Mouse (Mus musculus) cerebellum, postnatal 36 days (tissue): ENCODE data around the gene Slc27a5.

Experiments used
- DNase-seq, 2 experiments: peaks; one replicate each; pipeline ENCODE4 v3.0.0; 2021 to 2022; ENCODE audit warnings: mixed read lengths in 2 of 2

Slc27a5 gene

GRCm38 (mm10) chr7:12998053-12998452 is at the start of gene Slc27a5:
Slc27a5 (minus strand) TSS chr7:12998192.
- no peak for DNase-seq

DNA sequence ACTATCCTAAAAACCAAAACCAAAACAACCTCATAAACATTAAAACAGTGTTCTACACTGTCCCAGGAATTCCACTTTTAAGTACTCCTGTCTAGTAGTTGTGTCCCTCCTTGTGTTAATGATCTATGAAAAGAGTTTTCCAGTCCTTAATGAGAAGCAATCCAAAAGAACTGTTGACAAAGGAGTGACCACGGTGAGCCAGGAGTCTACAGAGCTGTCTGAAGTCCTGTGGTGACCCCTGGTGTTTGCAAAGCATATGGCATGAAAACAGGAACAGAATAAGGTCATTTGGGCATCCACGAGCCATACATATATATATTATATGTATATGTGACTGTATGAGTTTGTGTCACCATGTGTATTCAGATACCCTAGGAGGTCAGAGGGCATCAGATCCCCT is 48.1 kb upstream of the Slc27a5 start:
- peak; percentile 49 to 69 for DNase-seq

- DNase-seq, result no peak
Measured at GRCm38 (mm10) chr7:13044254-13044625, 46.2 kb upstream of the Slc27a5 start.

GRCm38 (mm10) chr7:13043445-13044253 is 45.7 kb upstream of the Slc27a5 start:
- peak; percentile 77 to 80 for DNase-seq

- DNase-seq, result no peak
Measured at GRCm38 (mm10) chr7:13043120-13043444, 45.1 kb upstream of the Slc27a5 start.

DNA sequence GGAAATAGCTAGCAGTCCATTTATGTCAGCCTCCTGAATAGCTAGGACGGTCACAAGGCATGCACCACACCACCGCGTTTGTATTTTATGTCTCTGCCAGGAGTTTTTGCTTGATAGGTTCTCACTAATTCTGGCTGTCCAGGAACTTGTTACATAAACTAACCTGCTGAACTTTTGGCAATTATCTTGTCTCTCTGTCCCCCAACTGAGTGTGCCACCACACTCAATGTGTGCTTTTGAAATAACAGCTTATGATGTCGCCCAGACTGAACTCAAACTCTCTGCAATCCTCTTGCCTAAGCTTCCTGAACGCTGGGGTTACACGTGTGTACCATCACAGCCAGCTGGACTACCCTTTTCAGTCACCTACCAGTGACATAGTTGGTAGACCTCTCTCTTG is 44.5 kb upstream of the Slc27a5 start:
- DNase-seq, result no peak

DNA sequence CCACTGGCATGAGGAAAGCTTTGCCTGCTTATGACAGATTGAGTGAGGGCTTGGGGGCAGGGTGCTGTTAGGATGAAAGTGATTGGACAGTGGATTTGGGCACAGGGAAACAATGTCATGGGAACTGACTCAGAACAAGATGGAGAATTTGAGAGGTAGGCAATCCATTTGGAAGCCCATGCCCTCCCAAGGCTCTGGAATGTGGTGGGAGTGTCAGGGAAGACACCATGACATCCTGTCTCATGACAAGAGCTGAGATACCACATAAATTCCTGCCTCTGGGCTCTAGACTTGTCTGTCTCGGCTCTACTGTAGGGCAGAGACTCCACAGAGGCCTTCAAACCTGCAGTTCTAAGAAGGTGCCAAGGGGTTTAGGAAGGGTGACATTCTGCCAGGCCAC is 43.3 kb upstream of the Slc27a5 start:
- no peak for DNase-seq

DNA sequence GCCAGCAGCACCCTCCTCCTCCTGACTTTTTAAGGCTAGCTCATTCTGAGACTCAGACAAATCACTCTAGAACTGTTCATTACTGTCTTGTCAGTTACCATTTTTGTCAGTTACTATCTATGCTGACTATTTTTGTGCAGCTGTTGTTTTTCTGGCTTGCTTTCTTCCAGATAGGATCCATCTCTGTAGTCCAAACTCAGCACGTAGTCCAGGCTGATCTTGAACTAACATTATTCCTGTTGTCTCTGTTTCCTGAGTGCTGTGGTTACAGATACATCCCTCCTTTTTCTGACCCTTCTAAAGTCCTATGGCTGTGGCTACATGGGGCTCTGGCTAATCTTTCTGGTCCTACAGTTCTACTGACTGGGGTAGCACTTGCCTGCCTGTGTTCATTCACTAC is 41.2 kb upstream of the Slc27a5 start:
- DNase-seq, result no peak

DNA sequence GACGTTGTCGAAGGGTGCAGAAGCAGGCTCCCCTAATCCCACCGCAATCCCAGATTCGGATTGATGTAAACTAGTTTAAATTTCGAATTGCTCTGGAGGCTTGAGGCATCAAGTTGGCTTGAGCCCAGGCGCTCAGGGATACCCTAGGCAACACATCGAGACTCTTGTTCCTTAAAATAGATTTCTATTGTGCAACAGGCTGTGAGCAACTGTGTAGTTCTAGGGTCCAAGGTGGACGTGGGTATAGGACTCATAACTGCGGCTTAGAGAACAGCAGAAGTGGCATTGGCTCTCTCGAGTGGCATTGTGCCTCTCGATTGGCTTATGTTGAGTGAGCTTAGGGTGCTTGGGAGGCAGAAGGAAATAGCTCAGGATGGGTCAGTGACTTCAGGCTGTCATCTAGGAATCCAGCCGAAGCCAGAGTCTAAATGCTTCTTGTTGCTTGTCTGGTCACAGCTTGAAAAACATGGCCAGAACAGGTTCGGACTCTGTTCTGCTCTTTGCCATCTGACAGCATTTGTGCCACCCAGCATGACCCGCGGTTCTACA is 40.7 kb upstream of the Slc27a5 start:
- no peak for DNase-seq

- peak; percentile 99 to 100 for DNase-seq
Measured at GRCm38 (mm10) chr7:13037901-13038555, 40.0 kb upstream of the Slc27a5 start, which contains the start of gene Ube2m. Ube2m (minus strand) TSS chr7:13038275.

DNA sequence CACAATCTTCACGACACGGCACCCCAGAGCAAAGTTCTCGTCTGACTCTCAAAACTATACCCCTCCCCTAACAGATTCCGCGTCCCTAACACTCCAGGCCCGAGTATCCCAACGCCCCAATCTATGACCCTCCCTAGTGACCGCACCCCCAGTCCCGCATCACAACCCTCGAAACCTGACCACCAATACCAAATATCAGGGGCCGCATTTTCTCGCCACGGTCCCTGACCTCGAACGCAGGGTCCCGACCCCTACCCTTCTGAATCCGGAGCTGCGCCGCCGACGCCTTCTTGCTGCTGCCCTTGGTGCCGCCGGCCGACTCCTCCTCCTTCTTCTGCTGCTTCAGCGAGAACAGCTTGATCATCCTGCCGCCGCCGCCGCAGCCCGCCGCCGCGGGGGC is 39.4 kb upstream of the Slc27a5 start:
- no peak for DNase-seq

GRCm38 (mm10) chr7:13036806-13037205 is 38.8 kb upstream of the Slc27a5 start:
- DNase-seq, result no peak

GRCm38 (mm10) chr7:13035211-13035855 is 37.3 kb upstream of the Slc27a5 start:
- peak in 1 of 2 experiments; percentile 36 for DNase-seq

- peak; percentile 98 for DNase-seq
Measured at GRCm38 (mm10) chr7:13034148-13034977, 36.4 kb upstream of the Slc27a5 start, which contains the start of gene Chmp2a. Chmp2a (minus strand) TSS chr7:13034807.

DNA sequence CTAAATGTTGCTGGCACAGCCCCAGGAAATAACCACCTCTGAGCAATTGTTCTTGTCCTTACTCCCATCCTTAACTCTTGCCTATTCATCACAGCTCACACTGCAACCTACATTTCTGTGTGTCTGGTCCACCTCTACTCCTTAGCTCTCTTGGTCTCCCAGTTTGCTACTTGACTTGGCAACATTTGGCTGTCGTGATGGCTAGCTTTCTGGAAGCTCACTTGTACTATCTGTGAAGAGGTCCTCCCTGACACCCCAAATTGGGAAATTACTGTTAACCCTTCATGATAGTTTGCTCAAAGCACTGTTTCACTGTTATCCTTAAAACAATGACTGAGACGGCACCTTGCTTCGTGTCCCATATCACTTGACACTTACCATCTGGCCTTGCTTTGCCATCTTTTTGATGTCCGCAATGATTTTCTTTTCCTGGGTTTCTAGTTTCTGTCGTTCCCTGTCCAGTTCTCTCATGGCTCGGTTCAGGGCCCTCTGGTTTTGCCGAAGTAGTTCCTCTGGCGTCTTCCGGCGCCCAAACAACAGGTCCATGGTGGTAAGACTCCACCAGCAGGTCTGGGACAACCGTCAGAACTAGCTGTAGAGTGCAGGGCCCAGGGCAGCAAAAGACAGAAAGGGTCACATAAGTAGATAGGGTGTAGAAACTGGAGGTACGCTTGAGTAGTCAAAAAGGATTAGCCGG is 35.6 kb upstream of the Slc27a5 start:
- no peak for DNase-seq

GRCm38 (mm10) chr7:13032541-13032940 is 34.5 kb upstream of the Slc27a5 start:
- no peak for DNase-seq

DNA sequence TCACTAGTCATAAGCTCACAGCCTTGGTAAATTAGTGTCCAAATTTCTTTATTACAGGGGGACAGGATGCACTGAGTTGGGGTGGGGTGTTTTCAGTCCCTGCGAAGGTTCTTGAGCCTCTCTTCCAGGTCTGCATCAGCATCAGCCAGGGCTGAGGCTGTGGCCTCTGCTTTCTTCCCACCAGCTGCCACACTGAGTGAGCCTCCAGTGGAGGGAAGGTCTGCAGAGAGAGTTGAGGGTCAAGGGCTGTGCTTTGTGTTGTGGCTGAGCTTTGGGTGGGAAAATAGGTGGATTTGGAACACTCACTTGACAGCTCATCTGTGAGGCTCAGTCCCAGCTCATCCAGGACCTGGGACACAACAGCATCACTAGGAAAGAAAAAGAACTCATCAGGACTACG is 34.0 kb upstream of the Slc27a5 start:
- DNase-seq, result no peak

- no peak for DNase-seq
Measured at GRCm38 (mm10) chr7:13031069-13031468, 33.1 kb upstream of the Slc27a5 start.

GRCm38 (mm10) chr7:13028986-13029385 is 31.0 kb upstream of the Slc27a5 start:
- DNase-seq, result no peak

GRCm38 (mm10) chr7:13025511-13026112 is 27.6 kb upstream of the Slc27a5 start:
- no peak for DNase-seq

DNA sequence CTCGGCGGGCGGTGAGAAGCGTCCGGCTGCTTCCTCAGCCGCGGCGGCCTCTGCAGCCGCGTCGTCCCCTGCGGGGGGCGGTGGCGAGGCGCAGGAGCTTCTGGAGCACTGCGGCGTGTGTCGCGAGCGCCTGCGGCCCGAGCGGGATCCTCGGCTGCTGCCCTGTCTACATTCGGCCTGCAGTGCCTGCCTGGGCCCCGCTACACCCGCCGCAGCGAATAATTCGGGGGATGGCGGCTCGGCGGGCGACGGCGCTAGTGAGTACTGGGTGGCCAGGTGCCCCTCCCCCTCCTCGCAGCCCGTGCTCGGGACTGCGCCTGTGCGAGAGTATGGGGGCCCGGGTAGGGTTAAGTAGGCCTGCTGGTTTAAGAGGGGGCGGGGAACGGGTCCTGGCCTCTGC is 26.8 kb upstream of the Slc27a5 start:
- DNase-seq, result peak; percentile 77 to 83
